Mouse (Mus musculus): Measurements from ENCODE around the gene Avpr2.

The Avpr2 gene

DNA sequence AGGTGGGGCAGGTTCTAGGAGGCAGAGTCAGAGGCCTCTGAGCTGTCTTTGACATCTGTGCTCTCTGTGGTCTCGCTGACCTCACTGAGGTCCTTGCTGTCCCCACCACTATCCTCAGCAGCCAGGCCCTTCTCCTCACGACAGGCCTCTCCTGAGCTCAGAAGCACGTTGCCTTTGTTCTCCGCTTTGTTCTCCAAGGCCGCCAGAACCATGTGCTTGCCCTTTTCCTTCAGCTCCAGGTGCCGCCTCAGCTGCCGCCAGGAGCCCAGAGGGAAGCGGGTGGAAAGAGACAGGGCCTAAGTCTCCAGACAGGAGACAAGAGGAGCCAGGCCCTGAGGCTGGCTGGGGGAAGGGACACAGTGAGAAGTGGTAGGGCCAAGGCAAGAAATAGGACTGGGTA is 25.0 kb downstream of the Avpr2 start:
- no peak for DNase-seq (ENCODE audit: low read depth, low spot score)

DNA sequence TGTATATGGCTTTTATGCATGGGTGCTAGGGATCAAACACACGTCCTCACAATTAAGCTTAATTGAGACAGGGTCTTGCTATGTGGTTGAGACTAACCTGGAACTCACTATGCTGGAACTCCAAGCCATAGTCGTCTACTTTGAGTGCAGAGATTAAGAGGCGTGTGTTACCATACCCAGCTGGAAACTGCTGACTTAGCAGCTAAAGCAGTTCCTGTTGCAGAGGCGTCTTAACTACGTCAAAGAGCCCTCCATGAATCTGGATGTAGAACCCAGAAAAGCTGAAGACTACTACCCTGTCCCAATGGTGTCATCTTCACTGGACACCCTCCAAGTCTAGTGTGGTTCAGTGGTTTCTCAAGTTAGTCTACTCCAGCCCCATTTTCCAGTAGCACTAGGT is 26.7 kb downstream of the Avpr2 start:
- no peak for DNase-seq (ENCODE audit: low read depth, low spot score)

DNA sequence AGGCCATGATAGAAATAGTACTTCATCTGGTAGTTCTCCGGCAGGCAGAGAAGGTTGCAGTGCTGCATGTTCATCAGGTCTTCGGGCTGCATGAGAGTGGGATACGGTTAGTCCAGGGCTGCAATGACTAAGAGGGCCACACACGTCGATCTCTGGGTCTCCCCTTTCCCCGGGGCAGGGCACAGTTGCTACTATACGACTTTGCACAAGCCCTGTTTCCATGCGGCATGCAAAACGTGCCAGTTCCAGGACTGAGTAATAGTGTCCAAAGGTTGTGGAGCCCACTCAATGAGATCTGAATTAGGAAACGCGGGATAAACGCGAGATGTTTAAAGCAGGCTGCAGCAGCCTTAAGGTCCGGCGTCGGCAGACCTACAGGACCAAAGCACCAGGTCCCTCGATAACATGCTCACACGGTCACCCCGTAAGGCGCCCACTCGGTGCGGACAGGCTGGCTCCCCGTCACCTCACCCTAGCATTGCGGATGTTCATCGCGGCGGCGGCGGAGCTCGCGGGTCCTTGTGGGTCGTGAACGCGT is 29.5 kb downstream of the Avpr2 start:
- DNase-seq (ENCODE audit: low read depth, low spot score): peak; percentile 54

DNA sequence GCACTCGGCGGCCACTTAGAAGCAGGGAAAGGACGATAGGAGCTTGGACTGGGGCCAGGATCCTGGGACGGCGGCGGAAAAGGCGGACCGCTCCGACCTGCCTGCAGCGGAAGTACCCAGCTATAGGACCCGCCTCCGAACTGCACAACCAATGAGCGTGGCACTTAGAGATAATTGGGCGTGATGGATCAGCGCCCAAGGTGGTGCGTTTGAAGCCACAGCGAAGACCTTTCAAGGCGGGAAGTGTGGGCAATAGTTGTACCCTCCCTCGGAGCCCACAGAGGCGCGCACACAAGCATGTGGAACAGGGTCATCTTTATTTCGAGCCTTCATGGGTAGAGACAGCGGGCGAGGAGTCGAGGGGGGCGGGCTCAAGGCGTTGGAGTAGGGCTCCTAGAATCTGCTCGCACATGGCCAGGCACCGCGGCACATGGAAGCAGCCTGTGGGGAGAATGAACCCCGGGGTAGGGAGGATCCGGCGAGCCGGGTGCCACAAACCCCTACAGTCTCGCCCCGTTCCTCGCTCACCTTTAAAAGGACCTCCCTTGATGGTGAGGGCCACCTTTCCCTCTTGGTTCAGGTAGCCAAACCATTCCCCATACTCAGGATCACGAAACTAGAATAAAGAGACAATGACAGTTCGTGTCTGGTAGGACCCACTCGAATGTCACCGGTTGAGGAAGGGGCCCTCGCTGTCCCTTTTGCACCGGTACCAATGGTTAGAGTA is 30.1 kb downstream of the Avpr2 start, which contains the start of the genes Arhgap4 and Naa10:
Arhgap4 (minus strand) TSS at position 48 of the 727 bp plus-strand sequence.
Naa10 (minus strand) TSS at position 122 of the 727 bp plus-strand sequence.
- DNase-seq (ENCODE audit: low read depth, low spot score): peak; percentile 91

DNA sequence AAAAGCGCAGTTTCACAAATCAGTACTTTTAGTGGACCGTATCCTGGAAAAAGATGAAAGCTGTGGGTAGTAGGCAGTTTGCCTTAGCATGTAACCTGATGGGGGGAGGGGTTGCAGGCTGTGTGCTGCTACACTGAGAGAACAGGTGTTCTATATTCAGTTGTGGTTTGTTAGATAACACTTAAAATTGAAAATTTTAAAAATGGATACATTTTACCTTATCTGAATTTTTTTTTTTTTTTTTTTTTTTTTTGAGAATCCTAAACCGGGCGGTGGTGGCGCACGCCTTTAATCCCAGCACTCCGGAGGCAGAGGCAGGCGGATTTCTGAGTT is 30.6 kb downstream of the Avpr2 start:
- no peak for DNase-seq (ENCODE audit: low read depth, low spot score)

DNA sequence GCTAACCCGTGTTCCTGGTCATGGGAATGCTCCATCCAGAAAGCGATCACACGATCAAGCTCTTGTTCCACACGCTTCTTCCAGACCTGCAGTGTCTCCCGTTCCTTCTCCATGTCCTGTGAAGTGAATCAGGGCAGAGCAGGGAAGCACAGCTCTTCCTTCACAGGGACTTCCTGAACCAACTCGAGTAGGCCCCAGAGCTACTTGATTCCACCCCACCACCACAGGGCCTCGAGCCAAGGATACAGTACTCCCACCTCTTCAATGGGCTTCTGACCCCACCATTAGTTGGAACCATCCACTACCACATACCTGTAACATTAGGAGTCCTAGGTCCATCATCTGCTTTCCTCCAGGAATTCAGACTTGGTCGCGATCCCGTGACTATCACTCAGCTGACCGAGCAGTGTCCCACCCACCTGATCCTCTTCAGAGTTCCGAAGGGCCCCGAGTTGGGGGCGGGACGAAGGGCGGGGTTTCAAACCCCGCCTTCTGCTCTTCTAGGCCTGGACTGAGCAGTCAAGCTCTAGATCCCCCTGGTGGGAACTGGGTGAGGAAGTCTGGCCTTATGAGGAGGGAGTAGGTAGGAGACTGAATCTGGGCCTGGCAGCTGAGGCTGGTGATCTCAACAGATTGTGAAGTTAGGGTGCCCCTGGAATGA is 38.6 kb downstream of the Avpr2 start, which contains the start of gene Renbp:
Renbp (minus strand) TSS at position 449 of the 661 bp plus-strand sequence.
- DNase-seq (ENCODE audit: low read depth, low spot score): peak; percentile 84

DNA sequence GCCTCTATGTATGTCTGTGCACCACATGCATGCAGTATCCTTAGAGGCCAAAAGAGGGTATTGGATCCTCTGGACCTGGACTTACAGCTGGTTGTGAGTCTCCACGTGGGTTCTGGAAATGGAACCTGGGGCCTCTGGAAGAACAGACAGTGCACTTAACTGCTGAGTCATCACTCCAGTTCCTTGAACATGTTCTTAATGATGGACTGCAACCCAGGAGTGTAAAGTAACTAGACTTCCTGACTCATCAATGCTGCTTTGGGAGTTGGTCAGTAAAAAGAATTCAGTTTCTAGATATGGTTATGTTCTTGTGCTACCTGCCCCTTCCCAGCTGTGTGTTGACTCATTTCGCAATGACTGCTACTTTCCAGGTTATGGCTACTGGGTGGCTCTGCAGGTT is 40.0 kb downstream of the Avpr2 start:
- peak; percentile 62 for DNase-seq (ENCODE audit: low read depth, low spot score)

DNA sequence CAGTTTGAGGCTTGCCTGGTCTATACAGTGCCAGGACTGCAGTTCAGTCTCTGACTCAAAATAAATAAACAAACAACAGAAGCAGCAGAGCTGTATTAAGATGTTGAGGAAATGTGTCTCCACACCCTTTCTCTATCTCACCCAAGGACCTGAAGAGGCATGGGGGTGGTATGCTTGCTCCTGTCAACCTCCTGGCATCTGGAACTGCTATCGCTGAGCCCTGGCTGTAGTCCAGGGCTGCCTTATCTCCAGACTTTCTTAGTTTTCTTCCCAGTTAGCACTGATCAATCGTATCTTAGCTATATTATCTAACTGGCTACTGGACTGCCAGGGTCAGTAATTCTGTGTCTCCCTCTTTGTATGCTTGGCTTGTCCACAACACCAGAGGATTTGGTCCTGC is 50.0 kb downstream of the Avpr2 start:
- no peak for DNase-seq (ENCODE audit: low read depth, low spot score)

DNA sequence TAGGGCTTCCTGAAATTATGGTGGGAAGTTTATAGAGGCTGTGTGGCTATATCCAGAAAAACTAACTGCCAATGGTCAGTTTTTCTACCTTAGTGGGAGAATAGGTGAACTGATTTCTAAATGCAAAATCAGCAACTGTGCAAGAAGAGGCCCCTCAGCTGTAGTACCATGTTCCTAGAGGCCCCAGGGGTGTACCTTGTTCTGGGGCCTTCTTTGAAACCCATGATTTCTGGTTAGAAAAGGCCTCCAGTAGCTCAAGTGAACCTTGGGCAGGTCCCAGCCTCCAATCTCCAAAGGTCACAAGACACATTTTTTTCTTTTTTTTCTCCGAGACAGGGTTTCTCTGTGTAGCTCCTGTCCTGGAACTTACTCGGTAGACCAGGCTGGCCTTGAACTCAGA is 50.4 kb downstream of the Avpr2 start:
- no peak for DNase-seq (ENCODE audit: low read depth, low spot score)
